Mouse (Mus musculus): ENCODE data around the gene Rhbdd1. TPM values are rescaled to one million over a fixed set of nuclear protein-coding genes. Genes with fewer than 3 reads are reported as not detected.
A peak's percentile ranks its signal among the peaks of the same experiment; 100 is the strongest.

The Rhbdd1 gene
- total and polyA plus RNA-seq, 3 experiments: 7.5 to 10.4 TPM; not detected in 1

DNA sequence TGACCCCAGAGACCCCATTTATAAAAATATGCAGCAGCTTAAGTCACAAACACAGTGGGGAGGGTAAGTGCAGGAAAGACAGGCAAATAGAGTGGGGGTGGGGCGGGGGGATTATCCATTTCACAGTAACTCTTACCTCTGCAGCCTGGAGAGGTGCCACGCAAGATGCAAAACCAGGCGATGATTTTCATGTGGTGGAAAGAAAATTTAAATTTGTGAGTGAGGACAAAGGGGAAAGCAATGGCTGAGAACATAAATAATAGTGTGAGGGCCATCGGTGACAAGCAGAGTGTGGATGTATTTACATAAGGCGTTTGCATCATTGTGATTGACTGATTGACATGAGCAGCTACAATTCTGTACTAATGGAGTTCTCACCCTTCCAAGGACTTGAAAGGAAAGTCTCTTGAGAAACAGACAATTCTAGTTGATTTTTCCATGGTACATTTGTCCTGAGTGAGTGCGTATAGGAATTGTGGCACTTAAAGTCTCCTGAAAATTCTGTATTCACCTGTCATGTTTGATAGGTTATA is 149.1 kb downstream of the Rhbdd1 start:
- H3K27ac ChIP-seq (ENCODE audit: control insufficient read depth, low read depth, low read length): no peak overlapping the region
- no peaks in the 10 kb centered on the region for H3K79me2 ChIP-seq (ENCODE audit: control insufficient read depth, insufficient read depth, low read length, poor library complexity)
- no peak overlapping the region for H3K4me3 ChIP-seq (ENCODE audit: control insufficient read depth in 1 of 2, insufficient read depth in 1 of 2, low read depth in 2 of 2, low read length in 2 of 2)
- no peaks in the 10 kb centered on the region for H3K9me3 ChIP-seq (replicated peaks; ENCODE audit: insufficient read depth, low read length)
- TF ChIP-seq MAZ (IDR thresholded peaks at IDR 0.05; ENCODE audit: low read depth, low read length): no peak
- no peak for TF ChIP-seq POLR2AphosphoS5 (IDR thresholded peaks at IDR 0.05; ENCODE audit: borderline replicate concordance, low read depth, low read length)
- TF ChIP-seq E2F4 (IDR thresholded peaks at IDR 0.05; ENCODE audit: borderline replicate concordance, low read depth, low read length): no peak
- TF ChIP-seq GABPA (IDR thresholded peaks at IDR 0.05; ENCODE audit: low read depth, low read length): no peak
- TF ChIP-seq JUND (IDR thresholded peaks at IDR 0.05; ENCODE audit: low read depth, low read length): no peak
- TF ChIP-seq EP300 (IDR thresholded peaks at IDR 0.05; ENCODE audit: low read depth in 1 of 2, low read length in 2 of 2): no peak
- no peak for TF ChIP-seq RCOR1 (IDR thresholded peaks at IDR 0.05; ENCODE audit: low read depth, low read length)
- no peak for TF ChIP-seq ELF1 (IDR thresholded peaks at IDR 0.05; ENCODE audit: low read depth, low read length)
- TF ChIP-seq NELFE (IDR thresholded peaks at IDR 0.05; ENCODE audit: low read depth, low read length): no peak
- TF ChIP-seq MAX (IDR thresholded peaks at IDR 0.05; ENCODE audit: low read length): no peak
- no peak for TF ChIP-seq ZC3H11A (IDR thresholded peaks at IDR 0.05; ENCODE audit: low read depth, low read length)
- TF ChIP-seq UBTF (IDR thresholded peaks at IDR 0.05; ENCODE audit: borderline replicate concordance, insufficient read depth, low read depth, low read length): no peak
- TF ChIP-seq MYC (IDR thresholded peaks at IDR 0.05; ENCODE audit: low read depth, low read length): no peak
- TF ChIP-seq TBP (IDR thresholded peaks at IDR 0.05; ENCODE audit: low read depth, low read length): no peak
- no peak for TF ChIP-seq MEF2A (IDR thresholded peaks at IDR 0.05; ENCODE audit: extremely low read depth, insufficient replicate concordance, low read depth, low read length, poor library complexity, severe bottlenecking)
- TF ChIP-seq TCF12 (IDR thresholded peaks at IDR 0.05; ENCODE audit: low read depth, low read length): no peak
- no peak for TF ChIP-seq GATA1 (IDR thresholded peaks at IDR 0.05; ENCODE audit: low read depth, low read length)
- no peak for TF ChIP-seq RAD21 (IDR thresholded peaks at IDR 0.05; ENCODE audit: low read depth, low read length)
- TF ChIP-seq MYB (IDR thresholded peaks at IDR 0.05; ENCODE audit: low read depth, low read length): no peak
- H3K9ac ChIP-seq (ENCODE audit: control insufficient read depth, low read depth, low read length, poor library complexity, severe bottlenecking): no peak overlapping the region
- H3K36me3 ChIP-seq (ENCODE audit: control insufficient read depth in 1 of 2, insufficient read depth in 2 of 2, low read length in 2 of 2): no peaks in the 10 kb centered on the region
- no peaks in the 10 kb centered on the region for H3K27me3 ChIP-seq (ENCODE audit: control insufficient read depth in 1 of 2, insufficient read depth in 2 of 2, low read length in 2 of 2)
- no peaks in the 10 kb centered on the region for H3K4me1 ChIP-seq (ENCODE audit: control insufficient read depth in 1 of 2, insufficient read depth in 2 of 2, low read length in 2 of 2)
- DNase-seq (ENCODE audit: low read depth, low spot score): no peak

GRCm38 (mm10) chr1:82468872-82469271 is 152.6 kb downstream of the Rhbdd1 start:
- no peak overlapping the region for H3K27ac ChIP-seq (ENCODE audit: control insufficient read depth, low read depth, low read length)
- no peak for TF ChIP-seq SMC3 (IDR thresholded peaks at IDR 0.05; ENCODE audit: low read depth, low read length)
- TF ChIP-seq MAX (IDR thresholded peaks at IDR 0.05; ENCODE audit: low read length): no peak
- TF ChIP-seq ELF1 (IDR thresholded peaks at IDR 0.05; ENCODE audit: low read depth, low read length): no peak
- TF ChIP-seq E2F4 (IDR thresholded peaks at IDR 0.05; ENCODE audit: borderline replicate concordance, low read depth, low read length): no peak
- TF ChIP-seq GABPA (IDR thresholded peaks at IDR 0.05; ENCODE audit: low read depth, low read length): no peak
- no peak for TF ChIP-seq GATA1 (IDR thresholded peaks at IDR 0.05; ENCODE audit: low read depth, low read length)
- TF ChIP-seq TCF12 (IDR thresholded peaks at IDR 0.05; ENCODE audit: low read depth, low read length): no peak
- TF ChIP-seq MXI1 (IDR thresholded peaks at IDR 0.05; ENCODE audit: low read depth, low read length): no peak
- no peak for TF ChIP-seq TBP (IDR thresholded peaks at IDR 0.05; ENCODE audit: low read depth, low read length)
- no peak for TF ChIP-seq MEF2A (IDR thresholded peaks at IDR 0.05; ENCODE audit: extremely low read depth, insufficient replicate concordance, low read depth, low read length, poor library complexity, severe bottlenecking)
- no peak for TF ChIP-seq ZC3H11A (IDR thresholded peaks at IDR 0.05; ENCODE audit: low read depth, low read length)
- TF ChIP-seq CHD1 (IDR thresholded peaks at IDR 0.05; ENCODE audit: low read depth, low read length): no peak
- TF ChIP-seq USF2 (IDR thresholded peaks at IDR 0.05; ENCODE audit: borderline replicate concordance in 1 of 2, insufficient read depth in 1 of 2, low read depth in 1 of 2, low read length in 2 of 2): no peak
- TF ChIP-seq POLR2AphosphoS2 (IDR thresholded peaks at IDR 0.05; ENCODE audit: low read length): no peak
- no peak for TF ChIP-seq EP300 (IDR thresholded peaks at IDR 0.05; ENCODE audit: low read depth in 1 of 2, low read length in 2 of 2)
- TF ChIP-seq NELFE (IDR thresholded peaks at IDR 0.05; ENCODE audit: low read depth, low read length): no peak
- TF ChIP-seq HCFC1 (IDR thresholded peaks at IDR 0.05; ENCODE audit: low read depth, low read length): no peak
- no peaks in the 10 kb centered on the region for H3K9me3 ChIP-seq (replicated peaks; ENCODE audit: insufficient read depth, low read length)
- 0 out of 2 replicates have a peak overlapping the region, but pooled peaks have one; percentile 11 for H3K9ac ChIP-seq (ENCODE audit: control insufficient read depth, low read depth, low read length, poor library complexity, severe bottlenecking)
- H3K79me2 ChIP-seq (ENCODE audit: control insufficient read depth, insufficient read depth, low read length, poor library complexity): no peaks in the 10 kb centered on the region
- no peaks in the 10 kb centered on the region for H3K4me1 ChIP-seq (ENCODE audit: control insufficient read depth in 1 of 2, insufficient read depth in 2 of 2, low read length in 2 of 2)
- H3K36me3 ChIP-seq (ENCODE audit: control insufficient read depth in 1 of 2, insufficient read depth in 2 of 2, low read length in 2 of 2): no peaks in the 10 kb centered on the region
- H3K27me3 ChIP-seq (ENCODE audit: control insufficient read depth in 1 of 2, insufficient read depth in 2 of 2, low read length in 2 of 2): no peaks in the 10 kb centered on the region
- H3K4me3 ChIP-seq (ENCODE audit: control insufficient read depth in 1 of 2, insufficient read depth in 1 of 2, low read depth in 2 of 2, low read length in 2 of 2): peak overlapping the region in 1 of 2 experiments; percentile 37; a peak in 1 of 4 replicates
- no peak for DNase-seq (ENCODE audit: low read depth, low spot score)

Data from MEL (cell line).